Mouse (Mus musculus) left cerebral cortex, postnatal 4 days (tissue): ENCODE measurements around the gene Rusc1. TPM values are rescaled to one million over a fixed set of nuclear protein-coding genes. Genes with fewer than 3 reads are reported as not detected.

ENCODE experiments used
- DNase-seq: peaks from one replicate; pipeline ENCODE4 v3.0.0-alpha.2; 2022
- intact Hi-C: fragments of 180-260 bp; cut with DNase I; formaldehyde crosslinking; loops from one replicate; pipeline ENCODE4 v1.15.1; 2025
- total RNA-seq, 2 experiments: library from RNA; stranded (reverse); gene quantifications; 2 replicates each; pipeline ENCODE4 v1.2.3; 2021

Rusc1 gene
- 100 to 1,000 TPM; 189 to 196 TPM for total RNA-seq

DNA sequence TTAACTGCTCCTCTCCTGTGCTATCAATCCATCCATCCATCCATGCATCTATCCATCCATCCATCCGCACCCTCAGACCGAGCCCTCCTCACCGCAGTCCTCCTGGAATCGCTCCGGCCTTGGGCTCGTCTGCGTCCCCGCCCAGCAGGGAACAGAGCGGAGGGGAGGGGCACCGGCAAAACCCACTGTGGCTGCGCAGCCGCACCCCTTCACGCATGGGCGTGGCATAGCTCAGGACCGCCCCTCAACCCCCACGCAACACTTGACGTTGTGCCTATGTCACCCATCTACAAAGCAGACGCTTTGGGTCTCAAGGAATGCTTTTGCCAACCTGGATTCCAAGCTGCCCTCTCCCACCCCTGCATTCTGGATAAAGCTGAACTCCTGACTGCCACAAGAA is at the start of gene Rusc1:
TSS of gene Rusc1 (minus strand) at position 137 of the 400 bp plus-strand sequence.
- intact Hi-C loops, result loop anchor here (5.0 kb wide), 2 partner anchors 64 to 119 kb away; no protein-coding TSS in a partner anchor
- peak; percentile 92 for DNase-seq

DNA sequence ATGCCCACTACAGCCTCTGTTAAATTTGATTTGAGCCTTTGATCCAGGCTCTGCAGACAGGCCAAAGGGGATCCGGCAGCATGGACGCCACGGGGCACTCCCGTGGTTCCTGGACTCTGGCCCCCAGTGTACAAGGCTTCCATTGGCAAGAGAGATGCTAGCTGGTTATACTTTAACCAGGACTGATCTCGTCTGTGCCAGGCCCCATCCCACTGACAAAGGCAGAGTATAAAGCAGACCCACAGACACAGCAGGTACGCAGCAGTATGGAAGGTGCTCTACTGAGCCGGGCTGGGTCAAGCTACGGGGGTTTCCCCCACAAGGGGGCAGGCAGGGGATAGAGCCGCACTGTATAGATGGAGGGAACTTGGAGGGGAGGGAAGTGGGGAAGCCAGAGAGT is 43.3 kb upstream of the Rusc1 start:
- DNase-seq, result no peak
- intact Hi-C loops, result no loop called here

DNA sequence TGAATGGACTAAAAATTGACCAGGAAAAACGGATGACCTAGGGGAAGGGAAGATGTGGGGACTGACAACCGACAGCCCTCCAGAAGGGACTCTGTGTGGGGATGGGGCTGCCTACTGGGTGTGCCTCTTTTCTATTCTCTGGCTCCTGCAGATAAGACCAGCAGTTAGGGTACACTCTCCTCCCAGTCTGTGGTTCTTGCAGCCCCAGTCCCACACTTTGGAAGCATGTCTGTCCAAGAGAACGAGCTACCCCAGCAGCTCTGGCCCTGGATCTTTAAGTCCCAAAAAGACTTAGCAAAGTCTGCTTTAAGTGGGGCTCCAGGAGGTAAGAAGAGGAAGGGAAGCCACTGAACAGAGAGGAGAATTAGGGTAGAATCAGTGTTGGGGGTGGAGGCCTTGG is 42.8 kb upstream of the Rusc1 start, which contains the start of gene Pklr:
TSS of gene Pklr (plus strand) at position 185 of the 400 bp plus-strand sequence.
- intact Hi-C loops, result no loop called here
- no peak for DNase-seq

DNA sequence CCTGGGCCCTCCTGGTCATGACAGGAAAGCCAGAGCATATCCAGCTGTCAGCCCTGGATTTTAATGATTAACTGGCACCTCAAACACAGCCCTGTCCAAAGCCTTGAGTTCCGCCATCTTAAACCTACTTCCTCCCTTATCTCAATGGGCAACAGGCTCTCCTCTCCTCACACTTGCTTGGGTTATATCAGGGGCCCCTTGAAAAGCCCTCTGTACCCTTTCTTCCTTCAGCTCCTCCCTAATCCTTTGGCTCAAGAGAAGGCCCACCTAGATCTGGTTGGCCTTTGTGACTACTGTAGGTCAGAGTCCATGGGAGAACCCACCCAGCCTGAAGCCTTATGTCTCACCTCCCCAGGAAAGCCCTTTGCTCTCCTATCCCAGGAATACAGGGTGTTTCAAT is 40.6 kb upstream of the Rusc1 start:
- intact Hi-C loops, result no loop called here
- no peak for DNase-seq

DNA sequence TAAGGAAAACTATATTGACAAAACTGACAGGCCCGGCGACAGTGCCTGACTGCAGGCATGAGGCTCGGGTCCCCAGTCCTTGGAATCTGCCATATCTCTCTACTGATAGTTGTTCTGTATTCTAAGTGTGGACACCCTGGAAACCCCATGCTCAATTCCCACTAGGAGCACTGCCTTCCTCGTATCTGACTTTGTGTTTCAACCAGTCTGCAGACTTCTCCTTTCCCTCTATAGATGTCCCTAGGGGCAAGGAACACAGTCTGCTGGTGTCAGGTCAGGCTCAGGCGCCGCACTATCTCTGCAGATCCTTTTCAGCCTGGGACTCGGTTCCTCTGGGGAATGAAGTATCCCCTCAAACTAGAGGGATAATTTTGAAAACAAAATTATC is 39.9 kb upstream of the Rusc1 start:
- no peak for DNase-seq
- intact Hi-C loops, result no loop called here

DNA sequence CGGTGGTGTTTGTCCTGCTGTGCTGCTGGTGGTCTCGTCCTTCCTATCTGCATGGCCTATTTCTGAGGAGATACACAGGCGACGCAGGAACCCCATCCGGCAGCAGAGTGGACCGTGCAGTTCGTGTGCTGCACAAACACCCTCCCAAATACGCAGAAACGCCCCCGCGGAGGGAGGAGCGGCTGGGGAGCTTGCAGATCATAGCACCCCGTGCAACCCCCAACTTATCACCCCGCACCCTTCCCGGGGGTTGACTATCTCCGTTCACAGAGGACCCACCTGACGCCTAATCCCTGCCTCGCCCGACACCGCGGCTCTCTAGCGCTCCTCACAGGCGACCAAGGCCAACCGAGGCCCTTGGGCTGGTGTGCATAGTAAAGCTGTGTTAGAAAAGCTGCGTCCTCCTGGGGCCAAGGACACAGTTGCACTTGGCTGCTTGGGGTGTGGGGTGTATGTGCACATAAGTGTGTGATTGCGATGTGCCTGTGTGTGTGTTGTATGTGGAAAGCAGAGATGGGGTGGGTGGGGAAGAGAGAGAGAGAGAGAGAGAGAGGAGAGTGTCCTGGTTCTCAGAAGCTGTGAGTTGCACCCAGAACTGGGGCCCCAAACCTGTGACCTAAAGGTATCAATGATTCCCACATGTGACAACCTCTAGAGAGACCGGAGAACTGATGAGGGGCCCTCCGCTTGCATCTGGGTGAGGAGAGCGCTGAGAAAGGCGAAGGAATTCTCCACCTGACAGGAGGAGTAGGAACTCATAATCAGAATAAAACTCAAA is 39.4 kb upstream of the Rusc1 start:
- peak; percentile 34 for DNase-seq
- intact Hi-C loops, result no loop called here

DNA sequence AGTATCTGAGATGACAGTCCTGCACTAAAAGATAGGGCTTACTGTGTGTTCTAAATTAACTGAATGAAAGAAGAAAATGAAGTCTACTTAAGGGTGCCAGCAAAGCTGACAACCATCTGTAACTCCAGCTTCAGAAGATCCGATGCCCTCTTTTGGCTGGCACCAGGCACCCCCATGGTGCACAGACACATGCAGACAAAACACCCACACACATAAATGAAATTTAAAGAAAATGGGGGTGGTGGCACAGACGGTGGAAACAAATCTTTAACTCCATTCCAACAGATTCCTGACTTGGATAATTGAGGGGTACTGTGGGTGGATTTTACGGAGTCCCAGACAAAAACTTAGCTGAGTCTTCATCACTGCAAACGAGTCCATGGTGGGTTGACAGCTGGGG is 38.7 kb upstream of the Rusc1 start:
- intact Hi-C loops, result no loop called here

DNA sequence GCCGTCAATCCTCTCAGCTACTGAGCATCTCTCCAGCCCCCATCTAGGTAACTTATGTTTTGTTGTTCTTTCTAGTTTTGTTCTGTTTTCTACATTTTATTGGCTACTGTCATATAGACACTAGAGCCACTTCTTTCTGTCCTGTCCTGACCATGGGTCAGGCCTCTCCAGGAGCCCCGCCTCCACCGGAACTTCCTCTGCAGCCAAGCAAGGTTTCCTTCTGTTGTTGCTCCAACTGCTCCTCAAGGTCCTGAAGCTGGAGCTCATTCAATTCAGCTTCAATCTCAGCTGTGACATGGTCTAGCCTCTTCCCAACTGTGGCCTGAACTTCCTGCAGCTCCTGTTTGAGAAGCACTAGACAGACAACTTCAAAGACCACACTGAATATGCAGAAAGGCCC is 36.8 kb upstream of the Rusc1 start:
- no peak for DNase-seq
- intact Hi-C loops, result no loop called here

More for the DNA sequence above, 38.7 kb upstream of the Rusc1 start:
- peak; percentile 17 for DNase-seq

DNA sequence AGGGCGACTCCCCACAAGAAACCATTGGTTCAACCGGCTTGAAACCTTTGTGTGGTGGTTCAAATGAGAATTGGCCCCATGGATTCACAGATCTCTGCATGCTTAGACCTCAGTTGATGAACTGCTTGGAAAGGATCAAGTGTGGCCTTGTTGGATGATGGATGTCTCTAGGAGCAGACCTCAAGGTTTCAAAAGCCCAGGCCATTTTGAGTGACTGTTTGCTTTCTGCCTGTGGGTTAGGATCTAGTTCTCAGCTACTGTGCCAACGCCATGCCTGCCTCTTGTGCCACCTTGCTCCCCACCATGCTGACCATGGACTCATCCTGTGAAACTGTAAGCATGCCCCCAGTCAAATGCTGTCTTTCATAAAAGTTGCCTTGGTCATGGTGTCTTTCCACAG is 32.9 kb upstream of the Rusc1 start:
- no peak for DNase-seq
- intact Hi-C loops, result no loop called here

DNA sequence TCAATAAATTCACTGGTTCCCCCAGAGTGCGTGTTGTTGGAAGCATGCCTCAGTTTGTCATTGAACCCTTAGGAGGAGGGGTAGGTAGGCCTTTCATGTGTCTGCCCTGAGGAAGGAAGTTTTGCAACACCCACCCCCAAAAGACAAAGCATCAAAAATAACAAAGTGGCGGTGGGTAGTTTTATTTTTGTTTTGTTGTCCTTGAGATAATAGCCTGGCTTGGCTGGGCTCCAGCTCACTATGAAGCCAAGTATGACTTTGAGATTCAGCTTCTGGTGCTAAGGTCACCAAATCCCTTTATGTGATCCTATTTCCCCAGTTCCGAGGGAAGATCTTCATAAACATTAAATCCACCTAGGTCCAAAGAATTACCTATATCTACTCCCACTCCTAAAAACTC is 31.1 kb upstream of the Rusc1 start:
- intact Hi-C loops, result no loop called here
- no peak for DNase-seq

DNA sequence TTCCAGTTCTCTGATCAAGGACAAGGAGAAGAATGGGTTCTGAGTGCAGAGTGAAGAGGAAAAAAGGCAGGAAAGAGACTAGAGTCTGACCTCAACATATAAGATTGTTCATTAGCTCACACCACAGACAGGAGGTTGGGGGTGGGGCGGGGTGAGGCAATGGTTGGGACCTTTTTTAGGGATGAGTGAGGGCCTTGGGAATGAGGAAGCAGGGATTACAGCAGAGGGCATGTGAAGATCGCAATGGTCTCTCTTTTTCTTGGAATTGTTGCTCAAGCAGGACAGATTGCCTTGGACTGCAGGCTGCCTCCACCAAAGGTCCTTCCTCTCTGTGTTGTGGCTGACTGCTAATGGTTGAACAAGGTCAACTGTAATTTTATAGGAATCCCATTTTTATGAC is 30.2 kb upstream of the Rusc1 start:
- no peak for DNase-seq
- intact Hi-C loops, result no loop called here

DNA sequence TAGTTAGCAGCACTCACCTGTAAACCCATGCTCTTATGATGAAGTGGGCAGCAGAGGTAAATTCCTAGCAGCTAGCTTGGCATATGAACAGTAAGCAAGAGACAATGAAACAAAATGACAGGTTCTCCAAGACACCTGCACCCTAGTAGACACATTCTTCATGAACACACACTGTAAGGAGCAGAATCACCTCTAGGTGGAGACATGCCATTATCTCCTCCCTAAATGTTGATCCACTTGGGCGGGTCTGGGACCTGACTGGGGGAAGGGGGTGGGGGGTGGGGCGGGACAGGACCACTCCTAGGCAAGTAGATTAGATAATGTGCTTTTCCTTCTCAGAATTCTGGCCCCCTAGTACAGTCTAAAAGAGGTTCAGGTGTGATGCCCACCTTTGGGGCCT is 22.4 kb upstream of the Rusc1 start:
- intact Hi-C loops, result no loop called here
- DNase-seq, result no peak

DNA sequence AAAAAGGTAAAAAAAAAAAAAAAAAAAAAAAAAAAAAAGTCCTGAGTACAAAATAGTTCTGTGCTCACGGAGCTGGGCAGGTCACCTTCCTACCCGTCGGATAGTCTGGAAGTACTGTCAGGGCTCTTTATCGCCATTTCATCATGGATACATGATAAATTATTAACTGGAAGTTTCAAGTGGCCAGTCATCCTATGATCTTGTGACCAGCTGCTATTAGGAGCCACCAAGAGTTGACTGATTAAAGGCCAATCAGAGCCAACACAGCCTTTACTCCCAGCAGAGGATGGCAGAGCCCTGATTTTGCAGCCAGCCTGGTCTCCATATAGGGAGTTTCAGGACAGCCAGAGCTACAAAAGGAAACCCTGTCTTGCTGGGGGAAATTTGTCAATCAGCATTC is 19.9 kb upstream of the Rusc1 start:
- intact Hi-C loops, result no loop called here
- DNase-seq, result no peak

DNA sequence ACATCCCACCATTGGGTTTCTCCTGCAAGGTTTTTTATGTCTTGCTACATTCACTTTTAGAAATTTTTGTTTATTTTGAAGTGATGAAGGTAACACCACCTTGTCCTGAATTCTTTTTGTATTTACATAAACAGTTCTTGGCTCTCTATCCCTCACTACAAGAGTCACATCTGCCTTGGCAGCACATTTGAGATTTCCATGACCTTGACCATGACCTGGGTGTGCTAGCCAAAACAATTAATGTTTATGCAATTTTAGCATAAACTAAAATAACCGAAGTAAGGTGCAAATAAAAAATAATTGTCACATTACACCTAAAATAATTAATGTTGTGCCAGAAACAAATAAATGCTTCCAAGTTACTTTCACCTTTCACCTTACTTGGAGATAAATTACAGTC is 15.0 kb upstream of the Rusc1 start:
- DNase-seq, result no peak
- intact Hi-C loops, result no loop called here

DNA sequence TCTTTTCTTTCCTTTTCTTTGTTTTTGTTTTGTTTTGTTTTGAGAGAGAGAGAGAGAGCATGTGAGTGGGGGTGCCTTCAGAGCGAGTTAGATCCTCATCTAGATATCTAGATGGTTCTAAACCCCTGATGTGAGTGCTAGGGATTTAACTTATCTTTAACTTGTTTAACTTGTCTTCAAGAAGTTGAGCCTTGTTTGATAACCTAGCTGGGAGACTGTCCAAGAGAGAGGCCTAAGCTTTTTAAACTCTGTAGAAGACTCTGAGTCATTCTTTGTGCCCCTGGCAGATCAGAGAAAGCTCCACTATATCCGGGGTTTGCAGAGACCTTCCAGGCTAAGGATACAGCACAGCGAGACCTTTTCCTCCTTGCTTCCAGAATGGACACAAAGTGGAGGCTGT is 14.4 kb upstream of the Rusc1 start:
- DNase-seq, result no peak
- intact Hi-C loops, result no loop called here

DNA sequence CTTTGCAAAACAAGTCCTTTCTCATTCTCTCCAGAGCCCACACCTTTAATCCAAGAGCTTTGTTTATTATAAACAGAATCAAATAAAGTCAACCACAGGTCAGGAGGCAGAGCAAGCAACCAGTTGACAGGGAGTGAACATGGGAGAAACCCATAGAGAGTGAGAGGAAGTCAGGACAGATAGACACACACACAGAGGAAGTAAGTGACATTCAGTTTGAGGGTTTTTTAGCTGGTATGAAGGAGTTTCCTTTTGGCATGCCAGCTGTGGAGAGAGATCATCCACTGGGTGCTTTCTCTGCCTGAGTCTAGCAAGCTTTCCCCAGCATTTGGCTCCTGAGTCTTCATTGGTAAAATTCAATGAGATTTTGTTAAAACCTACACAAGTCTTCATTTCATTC is 13.8 kb upstream of the Rusc1 start:
- no peak for DNase-seq
- intact Hi-C loops, result no loop called here

DNA sequence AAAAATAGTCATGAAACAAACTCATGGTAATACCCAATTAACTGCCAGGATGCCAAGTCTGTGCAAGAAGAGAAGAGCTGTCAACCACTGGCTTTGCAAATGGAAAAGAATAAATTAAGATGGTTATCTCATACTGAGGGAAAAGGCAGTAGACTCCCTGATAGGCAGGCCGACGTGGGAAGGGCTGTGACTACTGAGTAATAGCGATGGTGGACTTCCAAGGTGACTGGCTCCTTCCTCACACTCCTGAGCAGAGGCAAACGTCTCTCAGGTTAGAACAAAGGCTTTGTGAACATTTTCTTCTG is 10.1 kb upstream of the Rusc1 start:
- intact Hi-C loops, result no loop called here
- DNase-seq, result no peak

DNA sequence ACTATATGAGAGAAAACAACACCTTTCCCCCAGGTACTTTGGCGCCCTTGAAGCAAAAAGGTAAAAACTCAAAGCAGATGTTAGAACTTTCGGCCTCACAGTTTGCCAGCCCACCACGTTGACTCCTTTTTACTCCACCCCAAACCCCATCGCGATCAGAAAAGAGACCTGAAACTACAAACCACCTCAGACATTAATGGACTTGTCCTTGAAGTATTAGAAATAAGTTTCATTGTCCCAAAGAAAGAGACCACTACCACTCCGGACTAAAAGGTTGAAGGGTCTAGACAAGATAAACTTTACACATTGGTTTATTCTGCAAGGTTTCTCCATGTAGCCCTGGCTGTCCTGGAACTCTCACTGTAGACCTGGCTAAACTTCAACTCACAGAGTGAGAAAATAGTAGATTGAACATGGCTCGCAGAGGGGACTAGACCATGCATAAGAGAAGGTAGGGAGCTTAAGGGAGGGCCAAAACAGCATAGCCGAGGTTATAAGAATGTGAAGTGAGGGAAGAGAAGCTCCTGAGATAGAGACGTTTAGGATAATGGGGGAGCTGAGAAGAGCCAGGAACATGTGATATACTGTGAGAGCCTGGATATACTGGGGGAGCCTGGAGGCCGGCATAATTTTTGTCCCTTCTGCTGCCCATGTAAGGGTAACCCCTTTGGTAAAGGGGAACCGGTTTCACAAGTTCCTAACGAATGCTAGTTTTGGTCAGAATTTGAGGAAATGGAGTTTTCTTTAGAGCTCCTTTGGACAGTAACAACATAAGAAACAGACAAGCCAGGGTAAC is 9.6 kb upstream of the Rusc1 start:
- intact Hi-C loops, result no loop called here
- no peak for DNase-seq

DNA sequence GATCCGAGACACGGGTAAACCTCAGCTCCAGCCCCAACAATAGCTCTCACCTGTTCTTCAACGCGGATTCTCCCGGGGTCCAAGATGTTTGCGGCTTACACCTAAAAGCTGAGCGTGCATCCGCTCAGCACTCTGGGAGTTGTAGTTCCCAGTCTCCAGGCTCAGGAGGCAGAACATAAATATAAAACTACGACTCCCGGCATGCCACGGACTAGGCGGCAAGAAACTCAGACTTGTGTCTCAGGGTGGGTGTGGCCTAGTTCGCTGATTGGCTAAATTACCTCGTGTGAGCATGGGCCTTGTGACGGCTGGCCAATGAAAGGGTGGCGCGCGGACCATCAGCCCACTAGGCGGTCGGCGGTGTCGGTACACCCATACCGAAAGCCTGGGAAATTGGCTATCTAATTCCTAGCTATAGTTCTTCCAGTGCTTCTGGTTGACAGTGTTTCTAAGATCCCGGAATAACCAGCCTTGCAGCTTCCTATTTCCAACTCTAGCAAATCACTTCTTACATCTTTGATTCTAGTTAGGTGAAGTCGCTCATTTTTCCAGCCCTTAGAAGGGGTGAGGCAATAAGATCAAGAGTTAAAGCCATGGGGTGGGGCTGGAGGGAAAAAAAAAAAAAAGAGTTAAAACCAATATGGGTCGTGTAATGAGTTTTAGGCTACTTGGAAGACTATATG is 8.8 kb upstream of the Rusc1 start, which contains the start of gene Fdps:
TSS of gene Fdps (minus strand) at position 148 of the 683 bp plus-strand sequence.
- DNase-seq, result peak; percentile 96
- intact Hi-C loops, result no loop called here

DNA sequence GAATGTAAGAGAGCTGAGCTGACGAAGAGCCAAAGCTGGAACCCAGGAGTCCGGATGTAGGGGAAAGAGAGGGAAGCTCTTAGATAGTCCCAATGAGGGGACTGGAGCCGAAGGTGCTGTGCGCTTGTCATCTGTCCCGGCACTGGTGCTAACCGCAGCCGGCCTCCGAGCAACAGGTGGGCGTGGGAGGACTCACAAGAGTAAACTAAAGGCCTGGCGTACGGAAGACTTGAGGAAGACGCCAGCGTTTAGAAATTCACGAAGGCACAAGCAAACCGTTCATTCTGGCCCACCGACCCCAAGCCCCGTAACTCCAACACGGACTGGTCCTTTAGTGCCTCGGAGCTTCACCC is 8.3 kb upstream of the Rusc1 start:
- DNase-seq, result peak; percentile 41
- intact Hi-C loops, result no loop called here

DNA sequence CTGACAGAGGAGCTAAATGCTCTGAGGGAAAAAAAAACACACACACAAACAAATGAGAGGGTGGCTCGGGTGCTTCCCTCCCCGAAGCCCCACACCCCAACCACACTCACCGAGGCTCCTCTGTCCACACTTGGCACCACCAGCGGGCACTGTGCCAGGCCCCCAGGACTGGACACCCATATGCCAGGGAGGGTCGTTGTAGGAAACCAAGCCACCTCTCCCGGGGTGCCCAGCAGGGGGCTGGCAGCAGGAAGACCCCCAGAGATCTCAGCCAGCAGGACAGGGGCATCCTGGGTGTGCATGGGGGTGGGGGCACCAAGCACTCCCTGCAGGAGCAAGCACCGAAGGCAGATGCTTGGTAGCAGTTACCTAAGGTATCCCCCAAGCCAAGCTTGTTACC is 7.7 kb upstream of the Rusc1 start, which contains the start of gene Gm43738:
TSS of gene Gm43738 (minus strand) at position 289 of the 400 bp plus-strand sequence.
- peak; percentile 38 for DNase-seq
- intact Hi-C loops, result no loop called here

DNA sequence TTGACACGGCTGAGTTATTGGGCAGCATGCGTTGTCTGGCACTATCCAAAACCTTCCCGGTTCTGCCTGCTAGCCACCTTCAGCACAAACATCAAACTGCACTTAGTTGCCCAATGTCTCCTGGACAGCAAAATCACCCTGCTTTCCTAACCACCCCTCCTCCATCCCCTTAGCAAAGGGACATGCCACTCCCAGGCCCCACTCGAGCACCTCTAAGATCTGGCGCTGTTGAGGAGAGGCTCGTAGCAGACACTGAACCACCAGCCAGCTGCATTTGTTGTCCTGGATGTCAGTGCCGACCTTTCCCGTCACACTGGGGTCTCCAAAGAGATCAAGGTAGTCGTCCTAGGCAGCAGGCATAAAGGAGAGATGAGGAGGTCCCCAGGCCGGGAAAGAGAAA is 910 bp upstream of the Rusc1 start:
- intact Hi-C loops, result loop anchor here (5.0 kb wide), 2 partner anchors 63 to 118 kb away; no protein-coding TSS in a partner anchor
- DNase-seq, result no peak
